Mouse (Mus musculus): Measurements from ENCODE around the gene Lrpprc.
"Not testable (repeated sequence)": the region's sequence is repeated elsewhere in the genome, so short reads cannot be mapped to it uniquely, and the experiment has no call there.

Lrpprc gene

DNA sequence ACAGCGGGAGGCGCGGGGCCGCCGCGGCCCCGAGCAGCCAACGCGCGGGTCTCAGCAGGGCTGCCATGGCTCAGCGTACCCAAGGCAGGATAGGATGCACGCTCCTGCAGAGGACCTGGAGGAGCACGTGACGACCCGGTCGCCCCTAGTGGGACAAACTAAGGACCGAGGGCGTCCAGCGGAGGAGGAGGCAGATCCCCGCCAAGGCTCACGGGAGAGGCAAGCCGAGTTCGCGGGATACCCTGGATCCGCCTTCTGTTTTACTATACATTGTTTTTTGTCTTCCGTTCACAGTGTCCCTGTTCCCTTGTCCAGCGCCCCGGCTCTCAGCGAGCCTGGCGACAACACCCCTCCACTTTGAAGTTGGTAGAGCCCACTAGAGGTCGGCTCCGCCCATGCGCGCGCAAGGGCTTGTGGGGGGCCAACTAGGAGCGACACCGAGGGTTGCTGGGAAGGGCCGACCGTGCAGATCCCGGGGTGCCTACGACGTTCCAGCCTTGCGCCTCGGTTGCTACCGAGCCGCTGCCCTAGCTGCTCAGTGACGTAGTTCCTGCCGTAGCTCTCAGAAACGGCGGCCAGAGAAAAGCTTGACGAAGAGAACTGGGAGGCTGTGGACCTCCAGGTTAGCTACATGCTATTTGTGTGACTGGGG lies at the start of gene Lrpprc:
Lrpprc (minus strand) TSS at position 343 of the 652 bp plus-strand sequence.
- peak; percentile 95 for DNase-seq (ENCODE audit: low read depth in 2 of 2, low spot score in 2 of 2)

DNA sequence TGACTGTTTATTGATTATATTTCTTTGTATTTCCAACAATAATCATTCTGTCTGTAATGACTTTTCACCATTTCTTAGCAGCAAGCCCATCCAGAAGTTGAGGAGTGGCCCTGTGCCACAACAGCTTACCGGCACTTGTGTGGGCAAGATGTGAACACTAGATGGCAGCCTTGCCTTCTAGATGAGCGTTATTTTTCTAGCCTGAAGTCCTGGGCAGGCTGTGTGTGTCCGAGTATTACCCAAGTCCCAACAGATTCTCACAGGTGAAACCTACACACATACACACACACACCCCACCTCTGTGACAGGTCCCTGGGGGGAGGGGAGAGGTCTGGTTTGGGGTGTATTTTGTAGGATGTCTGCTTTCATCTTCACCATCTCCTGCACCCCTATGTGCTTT lies 47.2 kb upstream of the Lrpprc start:
- peak; percentile 54 to 72 for DNase-seq (ENCODE audit: low read depth in 2 of 2, low spot score in 2 of 2)

DNA sequence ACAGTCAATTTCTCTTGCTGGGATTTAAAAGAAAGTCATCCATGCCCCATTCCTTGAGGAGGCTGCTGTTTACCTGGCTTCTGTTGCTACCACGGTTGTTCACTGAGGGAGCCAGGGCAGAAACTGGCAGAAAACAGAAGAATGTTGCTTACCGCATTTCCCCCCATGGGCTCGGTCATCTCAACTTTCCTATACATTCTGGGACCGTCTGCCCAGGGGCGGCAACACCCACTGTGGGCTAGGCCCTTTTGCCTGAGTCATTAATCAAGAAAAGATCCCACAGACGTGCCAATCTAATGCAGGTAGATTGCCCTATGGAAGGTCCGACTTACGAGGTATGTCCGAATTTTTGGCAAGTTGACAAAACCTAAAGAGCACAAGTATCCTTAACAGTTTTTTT lies 44.7 kb upstream of the Lrpprc start:
- DNase-seq (ENCODE audit: low read depth in 2 of 2, low spot score in 2 of 2) = no peak

DNA sequence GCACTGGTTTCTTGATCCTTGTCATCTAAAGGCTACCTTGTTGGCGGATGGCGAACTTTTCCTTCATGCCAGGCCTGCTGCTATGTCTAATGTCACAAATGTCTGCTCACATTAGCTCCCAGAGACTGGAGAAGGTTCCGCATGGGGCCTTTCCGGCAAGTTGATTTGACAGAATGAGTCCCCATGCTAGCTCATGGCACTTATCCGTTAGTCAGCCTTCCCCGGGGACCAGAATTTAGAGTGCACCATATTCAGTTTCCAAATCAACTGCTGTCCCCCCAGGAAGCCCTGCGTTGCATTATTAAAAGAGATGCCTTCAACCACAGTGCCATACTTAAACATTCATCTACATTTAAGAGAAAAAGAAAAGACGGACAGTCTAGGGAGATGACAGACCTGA lies 41.8 kb upstream of the Lrpprc start:
- no peak for DNase-seq (ENCODE audit: low read depth in 2 of 2, low spot score in 2 of 2)

DNA sequence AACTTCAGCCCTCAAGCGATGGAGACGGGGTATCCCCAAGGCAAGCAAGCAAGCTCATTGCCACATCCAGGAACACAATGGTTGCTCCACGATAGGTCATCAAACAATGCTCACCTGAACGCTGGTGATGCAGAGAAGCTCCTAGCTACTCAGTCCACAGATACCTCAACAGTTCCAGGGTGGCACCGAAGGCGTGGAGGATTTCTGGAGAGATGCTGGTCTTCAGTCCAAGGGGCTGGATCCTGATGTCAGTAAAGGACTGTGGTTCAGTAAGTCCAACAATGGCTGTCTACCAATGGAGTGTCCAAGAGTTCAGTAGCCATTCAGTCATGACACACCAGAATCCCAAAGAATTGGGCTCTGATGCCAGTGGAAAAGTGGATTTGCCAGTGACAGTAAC lies 37.7 kb upstream of the Lrpprc start:
- DNase-seq (ENCODE audit: low read depth in 2 of 2, low spot score in 2 of 2) = no peak

DNA sequence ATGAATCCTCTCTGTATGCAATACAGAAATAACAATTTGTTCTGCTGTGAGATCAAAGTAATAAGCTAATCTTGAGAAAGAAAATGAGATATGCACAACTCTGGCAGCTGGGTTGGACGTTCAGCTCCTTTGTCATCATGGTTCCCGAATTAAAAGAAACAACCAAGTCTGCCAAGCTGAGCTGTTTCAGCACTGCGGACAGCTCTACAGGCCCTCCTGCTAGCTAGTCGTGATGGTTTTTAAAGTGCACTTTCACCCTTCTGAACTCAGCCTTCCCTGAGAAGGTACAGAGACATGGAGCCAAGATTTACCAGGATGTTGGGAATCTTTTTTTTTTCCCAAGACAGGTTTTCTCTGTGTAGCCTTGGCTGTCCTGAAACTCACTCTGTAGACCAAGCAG lies 30.0 kb upstream of the Lrpprc start:
- DNase-seq (ENCODE audit: low read depth in 2 of 2, low spot score in 2 of 2) = no peak

DNA sequence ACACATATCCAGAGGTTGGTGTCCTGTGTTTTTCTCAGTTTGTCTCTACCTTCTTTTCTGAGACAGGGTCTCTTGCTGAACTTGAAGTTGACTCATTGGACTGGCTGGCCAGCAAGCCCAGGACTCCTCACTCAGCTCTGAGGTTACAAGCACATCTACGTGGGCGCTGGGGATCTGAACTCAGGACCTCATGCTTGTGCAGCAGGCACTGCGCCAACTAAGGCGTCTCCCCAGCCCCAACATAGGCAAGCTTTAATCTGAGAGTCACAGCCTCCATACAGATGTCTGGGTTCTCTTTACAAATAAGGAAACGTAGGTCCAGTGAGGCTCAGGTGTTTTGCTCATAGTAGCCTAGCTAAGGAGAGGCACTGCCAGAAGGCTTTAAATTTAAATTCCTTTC lies 27.8 kb upstream of the Lrpprc start:
- DNase-seq (ENCODE audit: low read depth in 2 of 2, low spot score in 2 of 2) = no peak

DNA sequence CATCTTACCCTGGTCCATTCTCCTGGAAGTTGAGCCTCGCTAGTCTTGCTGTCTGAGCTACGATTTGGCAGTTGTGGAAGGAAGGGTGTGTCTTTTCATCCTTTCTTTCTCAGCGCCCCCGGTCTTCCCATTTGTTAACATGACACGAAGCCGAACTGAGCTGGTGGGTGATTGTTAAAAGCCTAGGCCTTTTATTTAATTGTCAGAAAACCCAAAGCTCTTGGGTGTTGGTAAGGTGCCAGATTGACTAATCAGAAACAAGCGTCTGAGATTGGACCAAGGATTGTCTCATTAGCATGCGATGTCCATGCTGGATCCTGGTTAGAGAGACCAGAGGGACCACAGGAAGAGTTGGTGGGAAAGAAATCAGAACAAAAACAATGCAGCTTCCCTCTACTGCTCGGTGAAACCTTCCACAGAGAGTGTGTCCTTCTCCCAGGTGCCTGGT lies 25.4 kb upstream of the Lrpprc start:
- DNase-seq (ENCODE audit: low read depth in 2 of 2, low spot score in 2 of 2) = no peak

DNA sequence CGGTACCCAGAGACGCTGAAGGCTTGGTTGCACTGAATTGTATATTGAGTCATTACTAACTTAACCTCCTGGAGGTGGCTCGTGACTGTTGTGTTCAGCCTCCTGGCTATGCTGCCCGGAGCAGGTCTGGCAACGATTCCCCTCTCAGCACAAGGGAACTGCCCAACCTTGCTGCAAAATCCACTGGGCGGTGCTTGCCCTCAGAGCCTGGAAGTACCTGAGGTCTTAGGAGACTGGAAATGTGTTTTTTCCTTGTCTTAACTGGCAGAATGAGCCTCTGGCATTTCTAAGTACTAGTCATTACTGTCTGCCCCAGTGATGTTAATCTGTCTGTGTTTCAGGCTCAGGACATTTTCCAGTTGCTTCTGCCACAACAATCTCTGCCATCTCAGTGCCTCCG lies 24.3 kb upstream of the Lrpprc start:
- DNase-seq (ENCODE audit: low read depth in 2 of 2, low spot score in 2 of 2) = no peak

DNA sequence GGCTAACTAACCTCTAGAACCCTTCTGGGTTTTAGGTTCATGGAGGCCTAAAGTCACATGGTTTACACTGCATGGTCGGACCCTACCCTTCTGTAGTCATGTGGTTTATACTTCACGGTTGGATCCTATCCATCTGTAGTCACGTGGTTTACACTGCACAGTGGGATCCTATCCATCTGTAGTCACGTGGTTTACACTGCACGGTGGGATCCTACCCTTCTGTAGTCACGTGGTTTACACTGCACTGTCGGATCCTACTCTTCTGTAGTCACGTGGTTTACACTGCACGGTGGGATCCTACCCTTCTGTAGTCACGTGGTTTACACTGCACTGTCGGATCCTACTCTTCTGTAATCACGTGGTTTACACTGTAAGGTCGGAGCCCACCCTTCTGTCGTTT lies 23.6 kb upstream of the Lrpprc start:
- not testable (repeated sequence) for DNase-seq (ENCODE audit: low read depth in 2 of 2, low spot score in 2 of 2)

DNA sequence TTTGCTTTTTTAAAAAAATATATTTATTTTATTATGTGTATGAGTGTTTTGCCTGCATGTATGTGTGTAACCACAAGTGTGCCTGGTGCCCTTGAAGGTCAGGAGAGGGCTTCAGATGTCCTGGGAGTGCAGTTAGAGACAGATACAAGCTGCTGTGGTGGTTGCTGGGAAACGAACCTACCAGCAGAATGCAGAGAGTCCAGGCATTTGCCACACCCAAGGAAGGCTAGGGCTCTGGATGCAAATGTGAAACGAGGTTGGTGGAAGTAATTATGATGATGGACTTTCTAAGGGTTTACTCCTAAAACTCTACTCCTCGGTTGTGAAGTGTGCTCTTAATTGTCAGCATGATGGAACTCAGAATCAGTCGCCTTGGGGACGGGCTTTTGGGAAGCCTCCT lies 1.4 kb upstream of the Lrpprc start:
- DNase-seq (ENCODE audit: low read depth in 2 of 2, low spot score in 2 of 2) = no peak

DNA sequence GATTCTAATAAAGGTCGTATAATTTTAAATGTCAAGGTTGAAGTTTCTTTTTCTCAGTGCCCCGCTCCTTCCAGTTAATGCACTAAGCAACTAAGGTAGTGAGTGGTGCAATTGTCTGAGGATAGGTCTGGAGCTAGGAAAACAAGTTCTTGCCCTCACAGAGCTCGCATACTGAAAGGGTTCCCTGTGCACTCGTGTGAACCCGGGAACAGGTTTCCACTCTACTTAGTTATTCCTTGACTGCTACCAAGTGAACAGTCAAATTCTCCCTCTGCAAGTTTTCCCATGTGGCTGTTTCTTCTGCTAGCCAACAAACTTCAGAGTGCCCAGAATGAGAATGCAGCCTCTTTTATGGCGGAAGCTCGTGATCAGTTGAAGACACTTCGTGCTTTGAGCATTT lies 567 bp upstream of the Lrpprc start:
- DNase-seq (ENCODE audit: low read depth in 2 of 2, low spot score in 2 of 2) = no peak

DNA sequence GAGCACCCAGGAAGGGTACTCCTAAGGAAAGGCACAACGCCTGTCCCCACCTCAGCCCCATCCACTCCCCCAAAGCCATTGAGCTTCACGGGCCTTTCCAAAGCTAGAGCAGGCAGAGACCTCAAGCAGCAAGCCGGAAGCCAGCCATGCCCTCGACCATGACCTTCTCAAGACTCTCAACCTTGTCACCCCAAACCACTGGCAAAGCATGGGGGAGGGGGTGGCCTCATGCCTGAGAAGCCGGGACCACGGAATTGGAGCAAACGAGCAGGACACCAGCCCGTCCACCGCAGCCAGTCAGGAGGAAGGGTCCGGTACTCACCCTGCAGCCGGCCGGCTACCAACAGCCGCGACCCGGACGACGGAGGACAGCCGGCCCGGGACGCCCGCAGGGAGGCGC lies 546 bp downstream of the Lrpprc start:
- peak in 1 of 2 experiments; percentile 30 for DNase-seq (ENCODE audit: low read depth in 2 of 2, low spot score in 2 of 2)

DNA sequence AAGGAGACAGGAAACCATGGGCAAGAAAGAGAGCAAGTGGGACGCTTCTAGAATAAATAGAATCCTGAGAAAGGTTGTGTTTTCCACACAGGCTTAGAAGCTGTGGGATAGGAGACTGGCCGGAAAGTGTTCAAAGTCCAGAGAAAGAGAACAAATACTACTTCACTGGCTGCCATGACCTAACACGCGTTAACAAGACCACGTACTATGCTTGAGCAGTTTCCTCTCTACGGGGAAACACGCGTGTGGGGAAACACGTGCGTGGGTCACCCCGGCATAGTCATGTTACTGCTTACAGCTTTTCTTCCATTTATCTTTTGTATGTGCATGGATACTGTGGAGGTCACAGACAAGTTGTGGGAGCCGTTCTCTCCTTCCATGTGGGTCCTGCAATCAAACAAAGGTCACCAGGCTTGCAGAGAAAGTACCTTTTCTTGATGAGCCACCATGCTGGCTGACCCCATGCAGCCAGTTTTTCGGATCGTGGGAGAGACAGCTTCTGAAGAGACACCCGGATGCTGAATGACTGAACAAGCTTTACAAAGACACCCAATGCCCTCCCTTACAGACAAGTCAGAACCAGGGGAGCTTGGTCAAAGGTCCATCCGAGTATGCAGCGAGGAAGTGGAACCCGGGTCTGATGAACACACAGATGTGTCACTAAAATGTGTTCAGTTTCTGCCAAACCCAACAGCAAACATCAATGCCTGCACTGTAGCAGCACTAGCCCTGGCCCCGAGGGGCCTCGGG lies 2.0 kb downstream of the Lrpprc start:
- no peak for DNase-seq (ENCODE audit: low read depth in 2 of 2, low spot score in 2 of 2)

DNA sequence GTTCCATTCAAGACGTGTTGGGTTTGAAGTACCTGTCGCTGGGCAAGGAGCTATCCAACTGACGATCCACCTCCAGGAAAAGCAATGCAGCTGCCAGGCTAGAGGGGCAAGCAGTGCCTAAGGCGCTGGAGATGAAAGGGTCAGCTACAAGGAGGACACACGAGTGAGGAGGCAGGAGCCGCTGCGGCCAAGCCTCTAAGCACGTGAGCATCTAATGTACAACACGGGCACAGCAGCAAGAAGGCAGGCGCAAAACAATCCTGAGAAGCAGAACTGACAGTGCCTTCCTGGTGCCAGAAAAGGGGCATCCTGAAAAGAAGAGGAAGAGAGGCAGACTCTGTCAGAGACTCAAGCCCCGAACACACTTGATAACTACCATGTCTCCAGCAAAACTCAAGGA lies 3.1 kb downstream of the Lrpprc start:
- DNase-seq (ENCODE audit: low read depth in 2 of 2, low spot score in 2 of 2) = no peak

DNA sequence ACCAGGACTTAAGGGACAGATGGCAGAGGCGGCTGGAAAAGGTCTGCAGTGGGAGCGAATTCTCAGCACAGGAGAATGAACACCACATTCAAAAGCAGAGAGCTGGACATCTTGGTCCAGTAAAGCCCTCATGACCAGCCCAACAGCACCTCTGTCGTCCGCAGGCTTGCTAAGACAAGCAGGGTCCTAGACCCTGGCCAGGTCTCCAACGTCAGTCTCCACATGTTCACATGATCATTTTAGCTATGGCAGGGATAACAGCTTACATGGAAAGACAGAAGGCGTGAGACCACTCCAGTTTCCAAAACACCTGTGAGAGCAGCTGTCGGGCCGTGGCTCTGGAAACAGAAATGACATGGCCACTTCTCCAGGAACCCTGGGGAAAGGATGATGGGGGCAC lies 3.7 kb downstream of the Lrpprc start:
- no peak for DNase-seq (ENCODE audit: low read depth in 2 of 2, low spot score in 2 of 2)

DNA sequence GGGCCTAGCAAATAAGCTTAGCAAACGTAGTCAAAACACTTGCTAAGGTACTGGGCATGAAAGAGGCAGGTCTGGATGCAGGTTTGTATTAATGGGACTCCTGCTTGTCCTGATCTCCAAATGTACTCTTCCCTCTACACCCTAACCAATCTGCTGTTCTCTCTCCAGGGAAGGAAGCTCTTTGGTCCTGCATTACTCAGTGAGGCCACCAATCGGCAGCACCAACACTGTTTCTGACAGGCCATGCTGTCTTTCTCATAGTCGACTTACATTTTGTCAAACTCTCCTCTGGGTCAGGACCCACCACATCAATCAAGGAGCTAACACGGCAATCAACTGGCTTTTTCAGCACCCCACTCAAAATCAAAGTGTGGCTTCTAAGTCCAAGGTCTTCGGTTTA lies 5.4 kb downstream of the Lrpprc start:
- DNase-seq (ENCODE audit: low read depth in 2 of 2, low spot score in 2 of 2) = no peak

DNA sequence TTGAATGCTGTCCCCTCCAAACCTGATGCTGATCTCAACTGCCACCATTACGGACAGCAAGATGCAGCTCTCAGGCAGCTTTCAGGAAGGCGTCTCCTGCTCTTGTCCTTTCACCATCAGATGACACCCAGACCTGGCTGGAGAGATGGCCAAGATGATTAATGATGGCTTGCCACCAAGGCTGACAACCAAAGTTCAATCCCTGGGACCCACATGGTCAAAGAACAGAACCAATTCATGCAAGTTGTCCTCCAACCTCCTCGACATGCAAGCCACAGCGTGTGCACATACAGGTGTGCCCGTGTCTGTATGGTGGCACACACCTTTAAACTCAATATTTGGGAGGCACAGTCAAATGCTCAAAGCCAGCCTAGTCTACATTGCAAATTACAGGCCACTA lies 7.1 kb downstream of the Lrpprc start:
- DNase-seq (ENCODE audit: low read depth in 2 of 2, low spot score in 2 of 2) = no peak

DNA sequence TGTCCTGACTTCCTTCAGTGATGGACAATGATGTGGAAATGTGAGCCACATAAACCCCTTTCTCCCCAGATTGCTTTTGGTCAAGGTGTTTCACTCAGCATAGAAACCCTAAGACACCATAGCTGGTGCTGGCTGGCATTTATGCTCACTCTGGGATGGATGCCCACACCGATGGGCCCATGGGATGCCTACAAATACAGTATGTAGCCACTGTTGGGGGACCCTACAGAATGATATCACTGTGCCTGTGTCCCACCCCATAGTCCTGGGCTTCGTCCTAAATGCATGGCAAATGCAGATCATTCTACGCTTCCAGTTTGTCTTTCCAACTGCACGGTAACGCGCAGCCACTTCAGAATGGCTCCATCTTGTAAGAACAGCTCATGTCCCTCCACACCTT lies 10.3 kb downstream of the Lrpprc start:
- DNase-seq (ENCODE audit: low read depth in 2 of 2, low spot score in 2 of 2) = no peak

DNA sequence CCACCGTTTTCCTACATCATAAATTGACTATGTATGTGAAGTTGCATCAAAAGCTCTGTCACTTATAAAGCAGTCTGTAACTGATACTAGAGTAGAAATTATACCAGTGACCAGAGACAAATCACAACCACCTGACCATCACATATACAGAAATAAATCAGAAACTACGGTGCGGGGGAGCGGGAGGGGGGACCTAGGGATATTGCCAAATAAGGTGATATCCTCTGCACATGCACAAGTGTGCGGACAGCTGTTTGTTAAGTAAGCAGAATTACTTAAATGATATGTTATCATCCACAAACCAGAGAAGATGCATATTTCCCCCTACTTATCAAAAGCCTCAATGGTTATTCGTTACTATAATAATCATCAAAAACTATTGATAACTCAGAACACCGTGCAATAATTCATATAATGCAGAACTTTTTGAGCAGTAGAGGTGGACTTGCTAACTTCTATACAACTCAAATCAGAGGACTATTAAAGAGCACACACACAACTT lies 12.1 kb downstream of the Lrpprc start:
- DNase-seq (ENCODE audit: low read depth in 2 of 2, low spot score in 2 of 2) = no peak

DNA sequence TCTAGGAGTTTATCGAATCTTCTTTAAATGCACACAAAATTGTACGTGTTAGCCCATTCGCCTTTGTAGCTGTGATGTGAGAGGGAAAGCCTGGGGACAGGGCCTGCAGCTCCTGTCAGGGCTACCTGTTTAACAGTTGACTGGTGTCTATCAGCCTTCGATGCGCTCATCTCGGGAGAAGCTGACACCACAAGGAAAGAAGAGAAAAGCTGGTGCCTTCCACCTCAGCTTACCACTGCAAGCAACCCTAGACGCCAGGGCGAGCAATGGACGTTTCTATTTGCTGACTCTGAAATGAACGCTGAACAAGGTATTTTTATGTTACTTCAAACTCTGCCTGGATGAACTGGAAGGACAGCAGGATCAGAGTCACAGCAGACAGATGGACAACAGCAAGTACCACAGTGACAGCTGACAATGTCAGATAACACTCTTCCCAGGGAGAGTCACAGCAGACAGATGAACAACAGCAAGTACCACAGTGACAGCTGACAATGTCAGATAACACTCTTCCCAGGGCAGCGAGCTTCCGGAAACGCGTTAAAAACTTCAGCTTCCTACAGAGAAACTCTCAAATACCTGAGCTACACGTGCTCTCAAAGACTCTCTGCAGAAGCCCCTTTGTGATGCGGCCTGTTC lies 14.1 kb downstream of the Lrpprc start:
- no peak for DNase-seq (ENCODE audit: low read depth in 2 of 2, low spot score in 2 of 2)

DNA sequence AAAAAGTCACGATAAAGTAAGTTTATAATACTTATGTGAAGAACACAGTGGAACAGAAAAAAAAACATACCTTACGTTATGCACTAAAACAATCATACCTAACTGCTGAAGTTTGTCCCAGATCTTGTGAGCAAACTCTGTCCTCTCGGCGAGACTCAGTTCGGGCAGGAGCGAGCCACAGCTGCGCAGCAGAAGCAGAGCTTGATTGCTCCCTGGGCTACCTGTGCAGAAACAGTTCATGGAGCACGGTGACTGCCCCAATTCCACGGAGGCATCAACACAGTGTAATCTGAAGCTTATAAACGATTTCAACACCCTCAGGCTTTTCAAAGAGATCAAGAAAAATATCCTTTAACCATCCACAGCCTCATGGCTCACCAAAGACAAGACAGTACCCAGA lies 15.3 kb downstream of the Lrpprc start:
- DNase-seq (ENCODE audit: low read depth in 2 of 2, low spot score in 2 of 2) = no peak

All from CD8-positive naive resting alpha-beta T cell, adult 2 months (primary cell).